Mouse (Mus musculus): ENCODE measurements at regions not wholly inside any gene's neighbourhood (a gene's known extent, or its start where the extent isn't known, plus 50 kb on each side); places are given as distances from the start of the nearest gene placed in this dataset.

- Histone ChIP-seq H3K27ac (ENCODE audit: insufficient read depth, low read length) (no peak overlapping the region), H3K4me1 (ENCODE audit: control insufficient read depth, insufficient read depth, low read length) (peaks cover 7% of the 10 kb centered on the region), H3K4me3 (ENCODE audit: insufficient read depth, low read length) (no peak overlapping the region; the same call in 1 of the 2 replicates)
- TF ChIP-seq POLR2A (IDR thresholded peaks at IDR 0.05; ENCODE audit: extremely low read depth, insufficient read depth, low read length) (no peak), CTCF (IDR thresholded peaks at IDR 0.05; ENCODE audit: extremely low read depth, insufficient read depth, low read length) (no peak)
These were observed 58.5 kb upstream of the Ssx2ip start for GRCm38 (mm10) chr3:146345946-146346345.

- Histone ChIP-seq H3K4me3 (ENCODE audit: insufficient read depth, low read length) (no peak overlapping the region), H3K4me1 (ENCODE audit: control insufficient read depth, insufficient read depth, low read length) (peaks cover 7% of the 10 kb centered on the region), H3K27ac (ENCODE audit: insufficient read depth, low read length) (no peak overlapping the region)
- no peak for TF ChIP-seq CTCF (IDR thresholded peaks at IDR 0.05; ENCODE audit: extremely low read depth, insufficient read depth, low read length)
- TF ChIP-seq POLR2A (IDR thresholded peaks at IDR 0.05; ENCODE audit: extremely low read depth, insufficient read depth, low read length): no peak
These were observed 57.1 kb upstream of the Ssx2ip start for GRCm38 (mm10) chr3:146347311-146347710.

DNA sequence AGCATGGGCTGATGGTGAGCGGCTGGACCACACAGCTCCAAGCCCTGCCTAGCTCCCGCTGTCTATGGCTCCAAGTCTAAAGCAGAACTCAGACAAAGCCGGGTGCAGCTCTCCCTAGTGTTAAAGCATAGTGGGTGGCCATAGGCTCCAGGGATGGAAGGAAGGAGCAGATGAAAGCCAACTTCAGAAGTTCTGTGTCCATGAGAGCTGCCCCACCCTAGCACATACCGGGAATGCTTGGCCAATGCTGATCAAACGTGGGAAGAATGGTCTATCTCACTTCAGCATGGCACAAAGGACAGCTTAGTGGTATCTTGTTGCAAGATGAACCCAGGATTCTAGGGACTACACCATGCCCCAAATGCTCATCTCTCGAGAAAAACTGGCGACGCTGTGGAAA lies 55.5 kb upstream of the Ssx2ip start:
- no peak for TF ChIP-seq POLR2A (IDR thresholded peaks at IDR 0.05; ENCODE audit: extremely low read depth, insufficient read depth, low read length)
- H3K27ac ChIP-seq (ENCODE audit: insufficient read depth, low read length): no peak overlapping the region
- peaks cover 5% of the 10 kb centered on the region for H3K4me1 ChIP-seq (ENCODE audit: control insufficient read depth, insufficient read depth, low read length)
- no peak overlapping the region for H3K4me3 ChIP-seq (ENCODE audit: insufficient read depth, low read length)

GRCm38 (mm10) chr3:146349393-146349792 lies 55.0 kb upstream of the Ssx2ip start:
- Histone ChIP-seq H3K27ac (ENCODE audit: insufficient read depth, low read length) (no peak overlapping the region), H3K4me3 (ENCODE audit: insufficient read depth, low read length) (no peak overlapping the region), H3K4me1 (ENCODE audit: control insufficient read depth, insufficient read depth, low read length) (peaks cover 5% of the 10 kb centered on the region)
- TF ChIP-seq CTCF (IDR thresholded peaks at IDR 0.05; ENCODE audit: extremely low read depth, insufficient read depth, low read length) (no peak), POLR2A (IDR thresholded peaks at IDR 0.05; ENCODE audit: extremely low read depth, insufficient read depth, low read length) (no peak)

DNA sequence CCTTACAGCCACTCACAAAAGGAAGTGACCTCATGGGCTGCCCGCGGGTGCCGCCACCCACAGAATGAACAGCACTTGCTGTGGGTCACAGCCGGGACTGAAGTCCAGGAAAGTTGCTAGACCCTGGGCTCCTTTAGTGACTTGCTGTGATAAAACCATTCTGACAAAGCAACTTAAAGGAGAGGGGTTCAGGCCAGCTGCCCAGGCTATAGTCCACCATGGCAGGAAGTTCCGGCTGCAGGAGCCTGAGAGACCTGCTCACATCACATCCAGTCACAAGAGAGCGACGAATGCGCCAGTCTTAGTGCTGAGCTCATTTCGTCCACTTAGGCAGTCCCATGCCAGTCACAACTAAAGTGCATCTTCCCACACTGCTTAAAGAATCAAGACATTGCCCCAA lies 54.3 kb upstream of the Ssx2ip start:
- Histone ChIP-seq H3K4me3 (ENCODE audit: insufficient read depth, low read length) (no peak overlapping the region), H3K27ac (ENCODE audit: insufficient read depth, low read length) (no peak overlapping the region), H3K4me1 (ENCODE audit: control insufficient read depth, insufficient read depth, low read length) (0 out of 2 replicates have a peak, but pooled peaks cover 3% of the 10 kb centered on the region)
- TF ChIP-seq CTCF (IDR thresholded peaks at IDR 0.05; ENCODE audit: extremely low read depth, insufficient read depth, low read length): no peak
- TF ChIP-seq POLR2A (IDR thresholded peaks at IDR 0.05; ENCODE audit: extremely low read depth, insufficient read depth, low read length): no peak

GRCm38 (mm10) chr3:146351468-146351867 lies 53.0 kb upstream of the Ssx2ip start:
- Histone ChIP-seq H3K4me3 (ENCODE audit: insufficient read depth, low read length) (no peak overlapping the region), H3K4me1 (ENCODE audit: control insufficient read depth, insufficient read depth, low read length) (no peaks in the 10 kb centered on the region), H3K27ac (ENCODE audit: insufficient read depth, low read length) (no peak overlapping the region)
- TF ChIP-seq POLR2A (IDR thresholded peaks at IDR 0.05; ENCODE audit: extremely low read depth, insufficient read depth, low read length) (no peak), CTCF (IDR thresholded peaks at IDR 0.05; ENCODE audit: extremely low read depth, insufficient read depth, low read length) (no peak)

DNA sequence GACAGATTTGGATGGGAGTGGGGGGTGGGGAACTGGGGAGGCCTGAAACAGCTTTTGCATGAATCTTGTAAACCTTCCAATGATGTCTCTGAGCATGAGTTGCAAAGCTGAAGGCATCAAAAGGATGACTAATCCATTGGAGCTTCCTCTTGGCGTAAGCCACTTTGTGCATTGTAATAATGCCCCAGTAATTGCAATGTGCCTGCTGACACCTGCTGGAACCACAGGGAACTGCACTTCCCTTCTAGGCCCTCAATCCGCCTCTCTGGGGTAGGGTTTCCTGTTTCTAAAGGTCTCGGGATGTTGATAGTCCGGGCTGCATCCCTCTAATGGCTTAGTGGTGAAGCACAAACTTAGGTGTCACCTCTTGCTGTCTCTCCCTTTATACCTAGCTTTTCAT lies 52.3 kb upstream of the Ssx2ip start:
- TF ChIP-seq POLR2A (IDR thresholded peaks at IDR 0.05; ENCODE audit: extremely low read depth, insufficient read depth, low read length) (no peak), CTCF (IDR thresholded peaks at IDR 0.05; ENCODE audit: extremely low read depth, insufficient read depth, low read length) (peak; percentile 44)
- Histone ChIP-seq H3K4me3 (ENCODE audit: insufficient read depth, low read length) (no peak overlapping the region), H3K27ac (ENCODE audit: insufficient read depth, low read length) (no peak overlapping the region), H3K4me1 (ENCODE audit: control insufficient read depth, insufficient read depth, low read length) (no peaks in the 10 kb centered on the region)

DNA sequence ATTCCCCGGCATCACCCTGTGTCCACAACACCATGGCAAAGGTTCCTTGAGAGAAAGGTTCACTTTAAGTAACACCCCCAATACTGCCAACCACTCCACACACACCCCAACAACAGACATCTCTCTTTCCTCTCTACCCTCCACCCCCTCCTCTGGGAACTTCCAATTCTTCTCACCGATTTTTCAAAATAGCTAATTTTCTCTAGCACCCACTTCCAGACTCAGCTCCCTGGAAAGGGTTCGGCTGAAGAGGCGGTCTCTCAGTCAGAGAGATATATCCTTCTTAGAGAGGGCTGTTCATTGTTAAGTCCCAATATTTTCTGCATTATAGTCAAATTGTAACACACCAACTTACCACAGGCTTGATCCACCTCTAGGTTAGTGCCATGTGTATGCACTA lies 50.5 kb upstream of the Ssx2ip start:
- no peak overlapping the region for H3K27ac ChIP-seq (ENCODE audit: insufficient read depth, low read length)
- H3K4me3 ChIP-seq (ENCODE audit: insufficient read depth, low read length): no peak overlapping the region
- no peak for TF ChIP-seq CTCF (IDR thresholded peaks at IDR 0.05; ENCODE audit: extremely low read depth, insufficient read depth, low read length)
- no peak for TF ChIP-seq POLR2A (IDR thresholded peaks at IDR 0.05; ENCODE audit: extremely low read depth, insufficient read depth, low read length)
- H3K4me1 ChIP-seq (ENCODE audit: control insufficient read depth, insufficient read depth, low read length): no peaks in the 10 kb centered on the region
